Mouse (Mus musculus): ENCODE measurements around the gene Commd1.

Gene Commd1

GRCm38 (mm10) chr11:22891242-22891641 is 90.9 kb downstream of the Commd1 start:
- DNase-seq (ENCODE audit: low read depth, low spot score), result no peak

- no peak for DNase-seq (ENCODE audit: low read depth, low spot score)
Observed at GRCm38 (mm10) chr11:22889224-22889623, 93.0 kb downstream of the Commd1 start.

- no peak for DNase-seq (ENCODE audit: low read depth, low spot score)
Observed at GRCm38 (mm10) chr11:22886991-22887390, 95.2 kb downstream of the Commd1 start.

GRCm38 (mm10) chr11:22885350-22885749 is 96.8 kb downstream of the Commd1 start:
- no peak for DNase-seq (ENCODE audit: low read depth, low spot score)

GRCm38 (mm10) chr11:22883676-22884075 is 98.5 kb downstream of the Commd1 start:
- no peak for DNase-seq (ENCODE audit: low read depth, low spot score)

GRCm38 (mm10) chr11:22882926-22883325 is 99.3 kb downstream of the Commd1 start:
- DNase-seq (ENCODE audit: low read depth, low spot score), result no peak

- no peak for DNase-seq (ENCODE audit: low read depth, low spot score)
Observed at GRCm38 (mm10) chr11:22880383-22881172, 101.6 kb downstream of the Commd1 start.

GRCm38 (mm10) chr11:22879645-22880044 is 102.5 kb downstream of the Commd1 start:
- no peak for DNase-seq (ENCODE audit: low read depth, low spot score)

- DNase-seq (ENCODE audit: low read depth, low spot score), result no peak
Observed at GRCm38 (mm10) chr11:22876680-22877330, 105.4 kb downstream of the Commd1 start.

GRCm38 (mm10) chr11:22875279-22875678 is 106.9 kb downstream of the Commd1 start:
- DNase-seq (ENCODE audit: low read depth, low spot score), result no peak

- DNase-seq (ENCODE audit: low read depth, low spot score), result no peak
Observed at GRCm38 (mm10) chr11:22874747-22875146, 107.4 kb downstream of the Commd1 start.

- DNase-seq (ENCODE audit: low read depth, low spot score), result no peak
Observed at GRCm38 (mm10) chr11:22873383-22873782, 108.8 kb downstream of the Commd1 start.

GRCm38 (mm10) chr11:22872307-22872680 is 109.9 kb downstream of the Commd1 start:
- DNase-seq (ENCODE audit: low read depth, low spot score), result no peak

- no peak for DNase-seq (ENCODE audit: low read depth, low spot score)
Observed at GRCm38 (mm10) chr11:22871628-22872306, 110.4 kb downstream of the Commd1 start.

- no peak for DNase-seq (ENCODE audit: low read depth, low spot score)
Observed at GRCm38 (mm10) chr11:22868582-22868981, 113.6 kb downstream of the Commd1 start.

GRCm38 (mm10) chr11:22867691-22868090 is 114.5 kb downstream of the Commd1 start:
- DNase-seq (ENCODE audit: low read depth, low spot score), result no peak

GRCm38 (mm10) chr11:22865635-22866246 is 116.4 kb downstream of the Commd1 start:
- no peak for DNase-seq (ENCODE audit: low read depth, low spot score)

GRCm38 (mm10) chr11:22864305-22865060 is 117.7 kb downstream of the Commd1 start:
- DNase-seq (ENCODE audit: low read depth, low spot score), result no peak

- DNase-seq (ENCODE audit: low read depth, low spot score), result no peak
Observed at GRCm38 (mm10) chr11:22863581-22863980, 118.6 kb downstream of the Commd1 start.

- DNase-seq (ENCODE audit: low read depth, low spot score), result no peak
Observed at GRCm38 (mm10) chr11:22861315-22861714, 120.9 kb downstream of the Commd1 start.
